Mouse (Mus musculus): ENCODE measurements at regions not wholly inside any gene's neighbourhood (a gene's known extent, or its start where the extent isn't known, plus 50 kb on each side); places are given as distances from the start of the nearest gene placed in this dataset.

DNA sequence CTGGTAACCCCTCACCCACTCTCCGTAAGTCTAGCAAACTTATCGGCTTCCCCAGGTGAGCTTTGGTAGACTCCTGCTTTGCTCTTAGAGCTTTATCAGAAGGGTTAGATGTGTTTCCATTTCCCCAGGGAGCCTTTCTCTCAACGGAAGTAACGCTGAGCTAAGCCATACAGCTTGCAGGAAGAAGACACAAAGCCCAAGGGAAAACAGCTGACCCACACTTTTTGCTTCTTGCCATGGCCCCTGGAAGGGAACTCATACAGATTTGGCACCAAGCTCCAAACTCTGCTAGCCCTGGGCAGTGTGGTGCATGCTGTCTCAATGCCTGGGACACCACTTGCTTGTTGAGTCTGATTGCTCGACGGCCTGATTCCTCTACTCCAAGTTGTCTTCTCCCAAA is 242.6 kb downstream of the Sipa1l2 start:
- no peak for ATAC-seq (replicated peaks; ENCODE audit: poor library complexity)

DNA sequence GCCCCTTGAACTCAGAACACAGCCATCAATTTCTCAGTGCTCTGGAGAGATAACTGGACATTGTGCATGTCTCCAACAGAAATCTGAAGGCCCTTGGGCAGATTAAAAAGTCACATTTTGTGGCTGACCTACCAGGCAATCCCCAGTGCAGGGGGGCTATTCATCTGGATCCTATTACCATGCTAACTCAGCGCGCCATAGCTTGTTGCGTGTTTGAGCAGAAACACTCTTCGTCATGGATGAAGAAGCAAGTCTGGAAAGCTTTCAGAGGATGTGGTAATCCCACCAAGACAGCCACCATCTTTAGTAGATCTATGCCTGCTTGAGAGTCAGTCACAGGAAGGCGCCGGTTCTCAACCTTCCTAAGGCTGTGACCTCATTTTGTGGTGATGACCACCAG is 243.9 kb downstream of the Sipa1l2 start:
- ATAC-seq (replicated peaks; ENCODE audit: poor library complexity): no peak

DNA sequence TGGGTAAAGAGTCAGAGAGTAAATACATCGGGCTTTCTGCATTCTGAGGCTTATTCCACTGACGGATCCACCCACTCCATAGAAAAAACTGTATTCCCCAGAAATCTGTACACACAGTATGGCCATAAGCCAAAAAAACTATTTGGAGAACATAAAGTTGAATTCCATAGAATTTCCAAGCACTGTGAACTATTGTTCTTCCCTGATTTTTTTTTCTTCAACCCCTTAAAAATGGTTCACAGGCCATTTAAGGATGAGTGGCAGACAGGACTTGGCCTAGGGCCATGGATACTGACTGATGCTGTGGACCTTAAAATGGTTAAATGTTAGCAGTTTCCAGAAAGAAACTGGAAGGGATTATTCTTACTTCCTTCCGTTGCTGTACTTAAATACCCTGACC is 247.0 kb downstream of the Sipa1l2 start:
- no peak for ATAC-seq (replicated peaks; ENCODE audit: poor library complexity)

DNA sequence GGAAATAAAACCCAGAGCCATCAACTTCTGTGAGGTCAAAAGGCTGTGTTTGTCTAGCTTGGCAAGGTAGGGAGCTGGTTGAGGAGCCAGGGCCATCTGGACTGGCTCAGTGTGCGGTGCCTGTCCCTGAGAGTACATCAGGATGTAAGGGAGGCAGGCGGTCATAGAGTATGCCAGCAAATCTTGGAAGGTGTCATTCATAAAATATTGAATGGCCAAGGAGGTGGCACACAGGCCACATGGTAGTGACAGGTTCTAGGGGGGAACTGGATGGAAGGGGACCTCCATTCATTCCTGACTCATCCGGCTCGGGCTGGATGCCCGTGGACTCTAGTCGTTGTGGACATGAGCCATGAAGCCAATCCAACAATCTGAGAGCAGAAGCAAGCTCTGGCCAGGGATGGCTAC is 252.0 kb downstream of the Sipa1l2 start:
- no peak for ATAC-seq (replicated peaks; ENCODE audit: poor library complexity)

DNA sequence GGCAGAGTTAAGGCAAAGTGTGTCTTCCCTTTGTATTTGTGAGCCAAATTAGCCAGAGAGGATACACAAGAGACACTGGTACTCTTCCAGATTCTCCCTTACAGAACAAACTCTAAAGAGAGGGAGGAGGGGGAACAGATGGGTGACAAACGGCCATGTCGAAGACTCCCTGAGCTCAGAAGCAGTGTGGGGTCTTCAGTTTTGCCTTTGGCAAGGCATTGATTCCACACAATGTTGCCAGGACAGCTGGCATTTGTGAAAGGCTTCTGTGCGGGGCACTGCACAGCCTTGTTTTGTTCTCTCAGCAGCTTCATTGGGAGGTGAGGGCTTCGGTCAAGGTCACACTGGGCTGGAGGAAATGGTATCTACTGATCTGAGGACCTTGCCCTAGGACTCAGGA is 253.9 kb downstream of the Sipa1l2 start:
- no peak for ATAC-seq (replicated peaks; ENCODE audit: poor library complexity)

DNA sequence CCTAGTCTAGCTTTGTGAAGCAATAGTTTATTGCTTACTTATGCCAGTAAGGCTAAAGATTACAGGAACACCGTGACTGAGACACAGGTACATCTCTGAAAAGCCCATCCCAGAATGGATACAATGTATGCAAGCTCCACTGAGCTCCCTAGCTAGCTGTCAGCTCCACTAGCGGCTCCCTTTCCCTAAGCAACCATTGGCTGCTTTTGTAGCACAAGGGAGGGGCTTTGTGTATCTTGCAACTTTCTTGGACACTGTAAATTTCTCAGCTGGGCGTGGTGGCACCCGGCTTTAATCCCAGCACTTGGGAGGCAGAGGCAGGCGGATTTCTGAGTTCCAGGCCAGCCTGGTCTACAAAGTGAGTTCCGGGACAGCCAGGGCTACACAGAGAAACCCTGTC is 254.6 kb downstream of the Sipa1l2 start:
- no peak for ATAC-seq (replicated peaks; ENCODE audit: poor library complexity)

DNA sequence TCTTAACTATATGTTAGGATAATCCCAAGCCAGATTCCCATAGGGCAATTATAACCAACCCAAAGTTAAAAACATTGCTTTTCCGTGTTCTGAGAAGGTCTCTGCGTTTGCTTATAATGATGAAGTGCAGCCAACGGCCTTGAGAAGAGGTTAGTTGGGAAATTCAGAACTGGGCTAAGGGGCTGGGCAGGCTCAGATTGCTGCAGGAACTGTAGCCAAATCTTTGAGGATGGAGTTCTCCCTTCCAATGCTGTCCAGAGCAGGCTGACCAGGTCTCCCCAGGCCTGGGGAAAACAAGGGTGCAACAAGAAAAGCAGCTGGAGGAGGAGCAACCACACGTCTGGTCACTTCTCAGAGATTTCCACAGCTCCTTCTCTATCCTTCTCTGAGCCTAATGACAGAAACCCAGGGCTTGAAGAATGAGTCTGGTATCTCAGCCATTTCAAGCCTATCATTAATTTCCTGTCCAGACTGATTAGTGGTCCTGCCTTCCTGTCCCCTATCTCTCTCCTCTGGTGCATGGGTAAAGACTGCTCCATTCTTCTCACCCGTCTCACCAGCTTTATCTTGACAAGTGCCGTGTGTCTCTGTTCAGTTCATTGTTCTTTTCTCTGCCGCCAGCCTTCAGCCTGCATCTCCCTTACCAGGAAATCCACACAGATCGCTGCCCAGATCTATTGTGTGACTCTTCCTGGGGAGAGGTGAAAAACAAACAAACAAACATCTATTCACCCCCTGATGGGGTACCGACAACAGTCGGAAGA is 255.2 kb downstream of the Sipa1l2 start:
- no peak for ATAC-seq (replicated peaks; ENCODE audit: poor library complexity)

DNA sequence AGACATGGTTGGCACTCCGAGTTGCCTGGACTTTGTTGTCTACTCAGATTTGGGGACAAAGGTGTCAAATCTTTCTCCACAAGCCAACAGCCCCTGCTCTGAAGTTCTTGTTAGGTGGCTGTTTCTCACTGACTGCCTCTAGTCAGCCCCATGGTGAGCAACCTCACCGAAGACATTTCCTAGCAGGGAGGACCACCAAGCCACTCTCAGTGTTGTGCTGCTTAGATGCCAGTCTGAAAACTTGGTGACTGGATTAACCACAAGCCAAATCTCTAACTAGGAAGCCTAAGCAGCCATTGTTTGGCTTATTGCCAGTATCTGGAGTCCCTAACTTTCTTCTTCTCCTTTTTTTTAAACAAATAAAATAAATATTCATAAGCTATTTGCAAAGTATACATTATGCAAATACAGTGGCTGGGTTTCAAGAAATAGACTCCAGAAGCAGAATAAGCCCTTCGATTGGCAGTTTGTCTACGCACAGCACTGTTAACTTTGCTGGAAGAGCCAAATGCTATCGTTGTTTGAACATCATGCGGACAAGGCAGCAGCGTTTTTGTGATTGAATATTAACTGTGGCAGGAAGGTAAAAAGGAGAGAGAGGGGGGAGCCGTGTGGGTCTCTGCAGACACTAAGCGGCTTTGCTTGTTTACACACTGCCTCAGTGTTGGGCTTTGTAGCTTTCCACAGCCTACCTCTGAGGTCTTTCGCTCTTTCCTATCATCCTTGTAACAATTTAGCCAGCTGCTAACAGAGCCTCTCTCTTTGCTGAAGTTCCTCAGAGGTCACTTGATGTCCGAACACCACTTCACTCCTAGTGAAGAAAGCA is 257.4 kb downstream of the Disc1 start:
- ATAC-seq (replicated peaks; ENCODE audit: poor library complexity): no peak
